Mouse (Mus musculus) hindbrain, embryonic 10.5 days (tissue): ENCODE measurements around the gene Ceacam9. TPM values are rescaled to one million over a fixed set of nuclear protein-coding genes. Genes with fewer than 3 reads are reported as not detected.
"Not testable (repeated sequence)": the region's sequence is repeated elsewhere in the genome, so short reads cannot be mapped to it uniquely, and the experiment has no call there.

Experiments
- DNase-seq: peaks from one replicate; pipeline ENCODE4 v3.0.0-alpha.2; 2017; ENCODE audit warnings: low spot score
- H3K27ac ChIP-seq: fragments of 300-500 bp; sonication (generic); 2 replicates; pipeline ENCODE4 v1.5.1; 2016; ENCODE audit warnings: mild to moderate bottlenecking, moderate library complexity
- H3K27me3 ChIP-seq: fragments of 300-500 bp; sonication (generic); 2 replicates; pipeline ENCODE4 v1.6.1; 2016; ENCODE audit warnings: mild to moderate bottlenecking; ENCODE audit not compliant: poor library complexity, insufficient read depth, severe bottlenecking
- H3K36me3 ChIP-seq: fragments of 300-500 bp; sonication (generic); 2 replicates; pipeline ENCODE4 v1.6.1; 2016; ENCODE audit warnings: mild to moderate bottlenecking, moderate library complexity
- H3K4me1 ChIP-seq: fragments of 300-500 bp; sonication (generic); replicated peaks from 2 replicates; pipeline ENCODE4 v1.6.1; 2016; ENCODE audit warnings: mild to moderate bottlenecking
- H3K4me3 ChIP-seq: fragments of 300-500 bp; sonication (generic); 2 replicates; pipeline ENCODE4 v1.5.1; 2016; ENCODE audit warnings: mild to moderate bottlenecking, moderate library complexity
- H3K9me3 ChIP-seq: fragments of 300-500 bp; sonication (generic); 2 replicates; pipeline ENCODE4 v1.6.1; 2016; ENCODE audit warnings: mild to moderate bottlenecking, moderate library complexity
- WGBS: fragments of 180-500 bp; shearing (Covaris S2); methylation state at CpG from one replicate; pipeline ENCODE4 v1.1.7; 2016; 5-methylcytosine and 5-hydroxymethylcytosine counted together
- polyA plus RNA-seq: library from polyadenylated mRNA; unstranded; fragments of >200 nt; fragmentation: Nextera tagmentation; extraction: Ambion mirVana; gene quantifications from 2 replicates; pipeline ENCODE4 v1.2.1, GENCODE M21; 2016

Gene Ceacam9
- polyA plus RNA-seq, 1 experiment from 2014 or later = not detected

GRCm38 (mm10) chr7:16716456-16717152, 5.1 kb upstream of the Ceacam9 start:
- 56% methylated on average over 8 of the region's 8 CpGs for WGBS
- not testable (repeated sequence) for H3K9me3 ChIP-seq, H3K27ac ChIP-seq, DNase-seq, H3K4me3 ChIP-seq, H3K27me3 ChIP-seq, H3K36me3 ChIP-seq, H3K4me1 ChIP-seq

- H3K4me1 ChIP-seq, H3K27ac ChIP-seq, H3K9me3 ChIP-seq, H3K36me3 ChIP-seq, H3K27me3 ChIP-seq, DNase-seq, H3K4me3 ChIP-seq: not testable (repeated sequence)
- WGBS = 75% methylated on average over 3 of the region's 3 CpGs
These were observed 761 bp downstream of the Ceacam9 start for GRCm38 (mm10) chr7:16722490-16722889.

- Histone ChIP-seq H3K4me1 (peaks cover 17% of the 10 kb centered on the region), H3K9me3 (no peaks in the 10 kb centered on the region), H3K27me3 (no peaks in the 10 kb centered on the region), H3K4me3 (peak overlapping the region; percentile 24; the same call in 1 of the 2 replicates), H3K36me3 (no peaks in the 10 kb centered on the region), H3K27ac (0 out of 2 replicates have a peak overlapping the region, but pooled peaks have one; percentile 45)
- 28% methylated on average over 14 of the region's 14 CpGs for WGBS
- DNase-seq = peak; percentile 75
These were observed 7.0 kb downstream of the Ceacam9 start for GRCm38 (mm10) chr7:16728596-16729348.

- DNase-seq = peak; percentile 52
- Histone ChIP-seq H3K27ac (peak overlapping the region; percentile 19), H3K4me3 (peak overlapping the region; percentile 24), H3K4me1 (peaks cover 17% of the 10 kb centered on the region)
- not testable (repeated sequence) for H3K9me3 ChIP-seq, H3K27me3 ChIP-seq, H3K36me3 ChIP-seq
- 7% methylated on average over 7 of the region's 7 CpGs for WGBS
These were observed 7.8 kb downstream of the Ceacam9 start for GRCm38 (mm10) chr7:16729563-16729962.

GRCm38 (mm10) chr7:16730791-16731190, 9.1 kb downstream of the Ceacam9 start:
- no peak for DNase-seq
- no peaks in the 10 kb centered on the region for H3K9me3 ChIP-seq
- WGBS = 79% methylated on average over 6 of the region's 6 CpGs

GRCm38 (mm10) chr7:16731893-16732422, 10.2 kb downstream of the Ceacam9 start:
- no peak overlapping the region for H3K4me3 ChIP-seq
- WGBS = 78% methylated on average over 7 of the region's 7 CpGs
- H3K27me3 ChIP-seq = no peaks in the 10 kb centered on the region
- H3K36me3 ChIP-seq = no peaks in the 10 kb centered on the region
- H3K27ac ChIP-seq = no peak overlapping the region
- DNase-seq = no peak
- H3K4me1 ChIP-seq = peaks cover 17% of the 10 kb centered on the region
- no peaks in the 10 kb centered on the region for H3K9me3 ChIP-seq

More at GRCm38 (mm10) chr7:16730791-16731190, 9.1 kb downstream of the Ceacam9 start:
- Histone ChIP-seq H3K27me3 (no peaks in the 10 kb centered on the region), H3K4me3 (no peak overlapping the region), H3K4me1 (peaks cover 17% of the 10 kb centered on the region), H3K27ac (no peak overlapping the region), H3K36me3 (no peaks in the 10 kb centered on the region)

GRCm38 (mm10) chr7:16737606-16738072, 15.9 kb downstream of the Ceacam9 start:
- DNase-seq = no peak
- WGBS = 43% methylated on average over 10 of the region's 10 CpGs
- Histone ChIP-seq H3K36me3 (peaks cover 3% of the 10 kb centered on the region; the same call in 1 of the 2 replicates), H3K9me3 (no peaks in the 10 kb centered on the region), H3K4me1 (peaks cover 19% of the 10 kb centered on the region), H3K27ac (peak overlapping the region; percentile 62), H3K4me3 (peak overlapping the region; percentile 85), H3K27me3 (no peaks in the 10 kb centered on the region)

GRCm38 (mm10) chr7:16738073-16738696, 16.5 kb downstream of the Ceacam9 start, which contains the start of gene Ap2s1:
Gene Ap2s1, plus strand, starts transcription at chr7:16738410.
- no peaks in the 10 kb centered on the region for H3K27me3 ChIP-seq
- under 1% methylated on average over 34 of the region's 34 CpGs for WGBS
- H3K27ac ChIP-seq = peak within 1 kb of the TSS; percentile 86
- peaks cover 7% of the 10 kb centered on the region for H3K36me3 ChIP-seq
- peak; percentile 97 for DNase-seq
- no peaks in the 10 kb centered on the region for H3K9me3 ChIP-seq
- peak within 1 kb of the TSS; percentile 85 for H3K4me3 ChIP-seq
- peaks cover 19% of the 10 kb centered on the region for H3K4me1 ChIP-seq

- Histone ChIP-seq H3K9me3 (no peaks in the 10 kb centered on the region), H3K27me3 (no peaks in the 10 kb centered on the region), H3K36me3 (peaks cover 16% of the 10 kb centered on the region), H3K4me1 (peaks cover 19% of the 10 kb centered on the region), H3K27ac (peak overlapping the region; percentile 86), H3K4me3 (peak overlapping the region; percentile 85)
- WGBS = 61% methylated on average over 10 of the region's 10 CpGs
- DNase-seq = no peak
These were observed 17.4 kb downstream of the Ceacam9 start for GRCm38 (mm10) chr7:16739056-16739604.

- no peak for DNase-seq
- Histone ChIP-seq H3K4me1 (no peaks in the 10 kb centered on the region), H3K36me3 (peaks cover 67% of the 10 kb centered on the region), H3K4me3 (no peak overlapping the region), H3K27ac (no peak overlapping the region), H3K9me3 (no peaks in the 10 kb centered on the region), H3K27me3 (no peaks in the 10 kb centered on the region)
- WGBS = 94% methylated on average over 4 of the region's 4 CpGs
These were observed 23.6 kb downstream of the Ceacam9 start for GRCm38 (mm10) chr7:16745373-16745772.

GRCm38 (mm10) chr7:16746093-16746492, 24.4 kb downstream of the Ceacam9 start:
- no peaks in the 10 kb centered on the region for H3K9me3 ChIP-seq
- peak; percentile 53 for DNase-seq
- H3K4me3 ChIP-seq = no peak overlapping the region
- 54% methylated on average over 3 of the region's 3 CpGs for WGBS
- H3K27me3 ChIP-seq = no peaks in the 10 kb centered on the region
- no peaks in the 10 kb centered on the region for H3K4me1 ChIP-seq
- no peak overlapping the region for H3K27ac ChIP-seq
- peaks cover 70% of the 10 kb centered on the region for H3K36me3 ChIP-seq

GRCm38 (mm10) chr7:16747656-16748055, 25.9 kb downstream of the Ceacam9 start:
- Histone ChIP-seq H3K4me1 (no peaks in the 10 kb centered on the region), H3K36me3 (peaks cover 67% of the 10 kb centered on the region), H3K27me3 (no peaks in the 10 kb centered on the region), H3K9me3 (no peaks in the 10 kb centered on the region), H3K4me3 (no peak overlapping the region), H3K27ac (no peak overlapping the region)
- no peak for DNase-seq
- WGBS = 91% methylated on average over 6 of the region's 6 CpGs
